Mouse (Mus musculus): ENCODE measurements around the gene Tnfrsf23. TPM values are rescaled to one million over a fixed set of nuclear protein-coding genes. Genes with fewer than 3 reads are reported as not detected.
"Not testable (repeated sequence)": the region's sequence is repeated elsewhere in the genome, so short reads cannot be mapped to it uniquely, and the experiment has no call there.

Gene Tnfrsf23
- polyA plus RNA-seq, 1 experiment from 2014 or later = 1.9 TPM

DNA sequence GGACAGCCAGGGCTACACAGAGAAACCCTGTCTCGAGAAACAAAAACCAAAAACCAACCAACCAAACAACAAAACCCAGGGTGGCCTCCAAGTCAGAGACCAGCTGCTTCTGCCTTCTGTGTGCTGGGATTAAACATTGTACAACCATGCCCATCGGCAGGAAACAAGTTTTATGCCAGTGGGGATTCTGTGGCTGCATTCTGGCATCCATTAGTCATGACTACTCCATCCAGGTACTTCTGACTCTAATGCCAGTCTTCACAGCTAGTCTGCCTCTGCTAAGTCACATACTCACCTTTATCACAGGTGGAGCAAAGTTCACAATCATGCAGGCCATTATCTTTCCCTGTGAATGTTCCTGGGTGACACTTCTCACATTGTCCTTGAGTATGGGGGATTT lies 6.0 kb downstream of the Tnfrsf23 start:
- not testable (repeated sequence) for H3K4me3 ChIP-seq (ENCODE audit: low read depth, low read length); H3K27ac ChIP-seq (ENCODE audit: low read length); H3K36me3 ChIP-seq (ENCODE audit: control insufficient read depth, insufficient read depth, low read length); ATAC-seq (ENCODE audit: insufficient number of reproducible peaks, insufficient read depth, low FRiP score, low read depth); H3K4me1 ChIP-seq (ENCODE audit: control insufficient read depth, insufficient read depth, low read length); H3K27me3 ChIP-seq (ENCODE audit: control insufficient read depth, insufficient read depth, low read length); H3K4me2 ChIP-seq (replicated peaks; ENCODE audit: low read depth, low read length); H3K9me3 ChIP-seq (ENCODE audit: control insufficient read depth, low read depth, low read length); H3K9ac ChIP-seq (replicated peaks; ENCODE audit: low read depth, low read length)
- WGBS = 80% methylated on average over 2 of the region's 2 CpGs

DNA sequence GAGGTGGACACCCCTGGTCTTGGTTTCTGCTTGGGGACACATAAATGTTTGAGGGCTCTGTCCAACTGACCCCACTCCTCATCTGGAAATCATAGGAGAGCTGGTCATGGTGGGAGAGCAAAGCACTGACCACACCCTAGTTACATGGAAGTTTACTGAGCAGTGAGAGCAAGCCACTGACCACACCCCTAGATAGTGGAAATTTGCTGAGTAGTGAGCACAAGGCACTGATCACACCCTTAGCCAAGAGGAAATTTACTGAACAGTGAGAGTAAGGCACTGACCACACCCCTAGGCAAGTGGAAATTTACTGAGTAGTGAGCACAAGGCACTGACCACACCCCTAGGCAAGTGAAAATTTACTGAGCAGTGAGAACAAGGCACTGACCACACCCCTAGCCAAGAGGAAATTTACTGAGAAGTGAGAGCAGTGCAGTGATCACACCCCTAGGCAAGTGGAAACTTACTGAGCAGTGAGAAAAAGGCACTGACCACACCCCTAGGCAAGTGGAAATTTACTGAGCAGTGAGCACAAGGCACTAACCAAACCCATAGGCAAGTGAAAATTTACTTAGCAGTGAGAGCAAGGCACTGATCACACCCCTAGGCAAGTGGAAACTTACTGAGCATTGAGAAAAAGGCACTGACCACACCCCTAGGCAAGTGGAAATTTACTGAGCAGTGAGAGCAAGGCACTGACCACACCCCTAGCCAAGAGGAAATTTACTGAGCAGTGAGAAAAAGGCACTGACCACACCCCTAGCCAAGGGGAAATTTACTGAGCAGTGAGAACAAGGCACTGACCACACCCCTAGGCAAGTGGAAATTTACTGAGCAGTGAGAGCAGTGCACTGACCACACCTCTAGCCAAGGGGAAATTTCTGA lies 19.0 kb downstream of the Tnfrsf23 start:
- Histone ChIP-seq H3K27ac (ENCODE audit: low read length) (no peak overlapping the region), H3K4me1 (ENCODE audit: control insufficient read depth, insufficient read depth, low read length) (no peaks in the 10 kb centered on the region), H3K27me3 (ENCODE audit: control insufficient read depth, insufficient read depth, low read length) (no peaks in the 10 kb centered on the region), H3K9me3 (ENCODE audit: control insufficient read depth, low read depth, low read length) (no peaks in the 10 kb centered on the region), H3K36me3 (ENCODE audit: control insufficient read depth, insufficient read depth, low read length) (no peaks in the 10 kb centered on the region), H3K4me2 (replicated peaks; ENCODE audit: low read depth, low read length) (no peak overlapping the region), H3K4me3 (ENCODE audit: low read depth, low read length) (no peak overlapping the region), H3K9ac (replicated peaks; ENCODE audit: low read depth, low read length) (no peak overlapping the region)
- no peak for ATAC-seq (ENCODE audit: insufficient number of reproducible peaks, insufficient read depth, low FRiP score, low read depth)

DNA sequence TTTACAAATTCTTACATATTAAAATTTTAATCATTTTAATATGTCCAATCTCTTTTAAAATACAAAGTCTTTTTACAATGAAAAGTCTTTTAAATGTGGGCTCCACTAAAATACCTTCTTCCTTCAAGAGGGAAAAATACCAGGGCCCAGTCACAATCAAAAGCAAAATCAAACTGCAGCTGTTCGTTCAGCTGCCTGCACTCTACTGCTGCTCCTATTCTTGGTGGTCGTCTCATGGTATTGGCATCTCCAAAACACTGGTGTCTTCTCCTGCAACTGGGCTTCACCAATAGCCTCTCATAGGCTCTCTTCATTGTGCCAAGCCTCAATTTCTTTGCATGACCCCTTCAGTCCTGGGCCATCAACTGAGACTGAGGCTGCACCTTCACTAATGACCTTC lies 22.2 kb downstream of the Tnfrsf23 start:
- no peaks in the 10 kb centered on the region for H3K36me3 ChIP-seq (ENCODE audit: control insufficient read depth, insufficient read depth, low read length)
- 83% methylated on average over 2 of the region's 2 CpGs for WGBS
- no peak for ATAC-seq (ENCODE audit: insufficient number of reproducible peaks, insufficient read depth, low FRiP score, low read depth)
- H3K9ac ChIP-seq (replicated peaks; ENCODE audit: low read depth, low read length) = no peak overlapping the region
- H3K4me1 ChIP-seq (ENCODE audit: control insufficient read depth, insufficient read depth, low read length) = no peaks in the 10 kb centered on the region
- no peaks in the 10 kb centered on the region for H3K27me3 ChIP-seq (ENCODE audit: control insufficient read depth, insufficient read depth, low read length)
- H3K4me3 ChIP-seq (ENCODE audit: low read depth, low read length) = no peak overlapping the region
- H3K9me3 ChIP-seq (ENCODE audit: control insufficient read depth, low read depth, low read length) = no peaks in the 10 kb centered on the region
- H3K27ac ChIP-seq (ENCODE audit: low read length) = no peak overlapping the region
- no peak overlapping the region for H3K4me2 ChIP-seq (replicated peaks; ENCODE audit: low read depth, low read length)

DNA sequence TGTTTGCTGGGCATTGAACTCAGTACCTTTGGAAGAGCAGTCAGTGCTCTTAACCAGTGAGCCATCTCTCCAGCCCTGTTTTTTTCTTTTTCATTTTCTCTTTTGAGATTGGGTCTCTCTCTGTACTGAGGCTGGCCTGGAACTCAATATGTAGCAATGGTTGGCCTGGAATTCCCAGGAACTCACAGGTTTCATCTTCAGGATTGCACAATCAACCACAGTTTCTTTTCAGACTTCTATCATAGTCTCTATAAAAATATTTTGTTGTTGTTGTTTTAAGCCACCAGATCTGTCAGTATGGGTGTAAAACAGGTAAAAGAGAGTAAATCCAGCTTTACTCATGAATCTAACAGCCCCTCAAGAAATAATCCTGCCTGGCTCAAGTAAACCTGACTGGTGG lies 24.9 kb downstream of the Tnfrsf23 start:
- H3K9me3 ChIP-seq (ENCODE audit: control insufficient read depth, low read depth, low read length) = no peaks in the 10 kb centered on the region
- no peak for ATAC-seq (ENCODE audit: insufficient number of reproducible peaks, insufficient read depth, low FRiP score, low read depth)
- H3K27me3 ChIP-seq (ENCODE audit: control insufficient read depth, insufficient read depth, low read length) = no peaks in the 10 kb centered on the region
- H3K4me1 ChIP-seq (ENCODE audit: control insufficient read depth, insufficient read depth, low read length) = no peaks in the 10 kb centered on the region
- no peak overlapping the region for H3K4me3 ChIP-seq (ENCODE audit: low read depth, low read length)
- no peaks in the 10 kb centered on the region for H3K36me3 ChIP-seq (ENCODE audit: control insufficient read depth, insufficient read depth, low read length)
- no peak overlapping the region for H3K4me2 ChIP-seq (replicated peaks; ENCODE audit: low read depth, low read length)
- no peak overlapping the region for H3K27ac ChIP-seq (ENCODE audit: low read length)
- H3K9ac ChIP-seq (replicated peaks; ENCODE audit: low read depth, low read length) = no peak overlapping the region

DNA sequence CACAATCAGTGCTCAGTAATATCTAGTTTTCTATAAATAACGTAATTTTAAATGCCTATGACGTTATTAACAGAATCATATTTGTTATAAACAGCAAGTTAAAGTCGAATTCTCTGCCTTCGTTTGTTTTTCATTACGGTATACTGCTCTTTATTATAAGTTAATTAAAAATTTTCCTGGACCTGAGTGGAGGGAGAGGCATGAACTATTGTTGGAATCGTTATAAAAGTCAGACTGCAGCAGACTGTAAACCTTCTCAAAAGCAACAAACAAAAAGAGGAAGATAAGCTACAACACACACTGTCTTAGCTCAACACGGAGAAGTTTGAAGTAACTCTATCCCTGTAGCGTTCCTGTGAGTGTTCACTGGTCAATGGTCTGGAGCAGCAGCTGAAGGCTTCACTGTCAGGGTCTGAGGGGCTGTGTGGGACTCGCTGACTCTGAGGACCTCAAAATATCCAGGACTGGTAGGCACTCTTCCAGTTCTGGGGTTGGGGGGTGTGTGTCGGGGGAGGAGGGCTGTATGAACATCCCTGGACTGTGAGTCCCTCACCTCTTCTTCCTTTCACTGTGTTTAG lies 35.8 kb downstream of the Tnfrsf23 start:
- not testable (repeated sequence) for H3K9ac ChIP-seq (replicated peaks; ENCODE audit: low read depth, low read length); H3K4me1 ChIP-seq (ENCODE audit: control insufficient read depth, insufficient read depth, low read length); H3K36me3 ChIP-seq (ENCODE audit: control insufficient read depth, insufficient read depth, low read length); H3K27me3 ChIP-seq (ENCODE audit: control insufficient read depth, insufficient read depth, low read length); H3K9me3 ChIP-seq (ENCODE audit: control insufficient read depth, low read depth, low read length); H3K27ac ChIP-seq (ENCODE audit: low read length)
- Histone ChIP-seq H3K4me2 (replicated peaks; ENCODE audit: low read depth, low read length) (peak overlapping the region; percentile 58), H3K4me3 (ENCODE audit: low read depth, low read length) (peak overlapping the region; percentile 49)
- ATAC-seq (ENCODE audit: insufficient number of reproducible peaks, insufficient read depth, low FRiP score, low read depth) = peak; percentile 37; the same call in 1 of the 2 replicates
- WGBS = 60% methylated on average over 10 of the region's 10 CpGs

DNA sequence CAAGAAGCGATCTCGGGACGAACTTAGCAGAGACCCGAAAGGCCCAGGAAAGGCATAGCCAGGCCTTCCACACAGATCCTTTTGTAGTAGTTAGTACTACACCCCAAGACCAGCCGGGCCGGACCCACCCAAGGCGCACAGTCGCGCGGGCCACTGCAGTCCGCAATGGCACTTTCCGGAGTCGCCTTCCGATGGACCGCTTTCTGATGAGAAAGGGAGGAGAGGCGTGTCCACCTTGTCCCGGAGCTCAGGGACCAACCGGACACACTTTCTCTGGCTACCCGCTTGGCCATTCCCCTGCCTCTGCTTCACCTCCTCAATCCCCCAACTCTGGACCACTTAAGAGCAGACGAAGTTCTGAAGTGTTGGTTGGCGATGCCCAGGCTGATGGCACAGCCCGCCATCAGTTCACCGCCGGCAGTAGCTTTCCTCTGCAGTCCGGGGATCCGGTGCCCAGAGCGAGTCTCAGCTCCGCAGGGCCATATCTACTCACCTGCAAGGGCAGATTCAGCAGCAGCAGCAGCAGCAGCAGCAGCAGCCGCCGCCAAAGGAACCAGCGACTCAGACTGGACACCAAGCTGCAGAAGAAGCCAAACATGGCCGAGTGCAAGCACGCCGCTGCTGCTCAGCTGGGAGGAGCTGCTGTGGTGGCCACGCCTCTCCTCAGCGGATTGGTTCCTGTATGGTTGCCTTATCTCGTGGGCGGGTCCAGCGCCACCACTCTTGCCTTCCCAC lies 36.5 kb downstream of the Tnfrsf23 start, which contains the start of gene Tnfrsf22:
TSS of gene Tnfrsf22 (minus strand) at position 628 of the 735 bp plus-strand sequence.
- H3K27ac ChIP-seq (ENCODE audit: low read length) = no peak within 1 kb of the TSS

DNA sequence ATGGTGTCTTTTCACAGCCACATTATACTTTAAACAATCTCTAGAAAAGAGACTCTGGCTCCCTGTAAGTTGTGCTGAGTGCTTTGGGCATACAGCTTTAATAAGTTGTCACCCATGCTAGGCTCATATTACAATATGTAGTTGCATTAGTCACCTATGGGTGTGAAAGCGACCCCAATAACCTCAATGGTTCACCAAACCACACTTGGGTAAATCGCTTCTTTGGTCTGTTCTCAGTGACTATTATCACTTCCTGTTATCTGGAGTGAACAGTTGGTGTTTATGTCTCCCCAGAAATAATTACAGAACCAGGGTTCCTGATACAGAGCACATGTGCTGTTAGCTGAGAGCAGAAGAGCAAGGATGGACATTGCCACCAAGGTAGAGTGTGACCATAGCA lies 41.7 kb downstream of the Tnfrsf23 start:
- not testable (repeated sequence) for H3K4me1 ChIP-seq (ENCODE audit: control insufficient read depth, insufficient read depth, low read length); ATAC-seq (ENCODE audit: insufficient number of reproducible peaks, insufficient read depth, low FRiP score, low read depth); H3K4me2 ChIP-seq (replicated peaks; ENCODE audit: low read depth, low read length); H3K9ac ChIP-seq (replicated peaks; ENCODE audit: low read depth, low read length); H3K27ac ChIP-seq (ENCODE audit: low read length); H3K36me3 ChIP-seq (ENCODE audit: control insufficient read depth, insufficient read depth, low read length); H3K27me3 ChIP-seq (ENCODE audit: control insufficient read depth, insufficient read depth, low read length); H3K9me3 ChIP-seq (ENCODE audit: control insufficient read depth, low read depth, low read length); H3K4me3 ChIP-seq (ENCODE audit: low read depth, low read length)
- 92% methylated on average over 2 of the region's 2 CpGs for WGBS

More for the DNA sequence above, 36.5 kb downstream of the Tnfrsf23 start, which contains the start of gene Tnfrsf22:
- no peak within 1 kb of the TSS; the same call in 1 of the 2 replicates for H3K9ac ChIP-seq (replicated peaks; ENCODE audit: low read depth, low read length)
- no peaks in the 10 kb centered on the region for H3K9me3 ChIP-seq (ENCODE audit: control insufficient read depth, low read depth, low read length)
- no peaks in the 10 kb centered on the region for H3K4me1 ChIP-seq (ENCODE audit: control insufficient read depth, insufficient read depth, low read length)
- no peaks in the 10 kb centered on the region for H3K36me3 ChIP-seq (ENCODE audit: control insufficient read depth, insufficient read depth, low read length)
- H3K4me2 ChIP-seq (replicated peaks; ENCODE audit: low read depth, low read length) = peak within 1 kb of the TSS; percentile 58
- peak; percentile 92 for ATAC-seq (ENCODE audit: insufficient number of reproducible peaks, insufficient read depth, low FRiP score, low read depth)
- 2% methylated on average over 38 of the region's 39 CpGs for WGBS
- no peaks in the 10 kb centered on the region for H3K27me3 ChIP-seq (ENCODE audit: control insufficient read depth, insufficient read depth, low read length)
- H3K4me3 ChIP-seq (ENCODE audit: low read depth, low read length) = peak within 1 kb of the TSS; percentile 49

DNA sequence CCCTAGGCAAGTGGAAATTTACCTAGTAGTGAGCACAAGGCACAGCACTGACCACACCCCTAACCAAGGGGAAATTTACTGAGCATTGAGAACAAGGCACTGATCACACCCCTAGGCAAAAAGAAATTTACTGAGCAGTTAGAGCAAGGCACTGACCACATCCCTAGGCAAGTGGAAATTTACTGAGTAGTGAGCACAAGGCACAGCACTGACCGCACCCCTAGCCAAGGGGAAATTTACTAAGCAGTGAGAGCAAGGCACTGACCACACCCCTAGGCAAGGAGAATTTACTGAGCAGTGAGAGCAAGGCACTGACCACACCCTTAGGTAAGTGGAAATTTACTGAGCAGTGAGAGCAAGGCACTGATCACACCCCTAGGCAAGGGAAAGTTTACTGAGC lies 49.0 kb downstream of the Tnfrsf23 start:
- Histone ChIP-seq H3K4me3 (ENCODE audit: low read depth, low read length) (no peak overlapping the region), H3K27ac (ENCODE audit: low read length) (no peak overlapping the region), H3K9ac (replicated peaks; ENCODE audit: low read depth, low read length) (no peak overlapping the region), H3K9me3 (ENCODE audit: control insufficient read depth, low read depth, low read length) (no peaks in the 10 kb centered on the region), H3K36me3 (ENCODE audit: control insufficient read depth, insufficient read depth, low read length) (no peaks in the 10 kb centered on the region), H3K4me2 (replicated peaks; ENCODE audit: low read depth, low read length) (no peak overlapping the region), H3K27me3 (ENCODE audit: control insufficient read depth, insufficient read depth, low read length) (no peaks in the 10 kb centered on the region), H3K4me1 (ENCODE audit: control insufficient read depth, insufficient read depth, low read length) (no peaks in the 10 kb centered on the region)
- ATAC-seq (ENCODE audit: insufficient number of reproducible peaks, insufficient read depth, low FRiP score, low read depth) = no peak
- 91% methylated on average over 1 of the region's 1 CpGs for WGBS

Measured in stomach, embryonic 14.5 days (tissue).